Mouse (Mus musculus): ENCODE measurements at regions not wholly inside any gene's neighbourhood (a gene's known extent, or its start where the extent isn't known, plus 50 kb on each side); places are given as distances from the start of the nearest gene placed in this dataset.

- DNase-seq = no peak
Measured at GRCm38 (mm10) chr6:140172716-140173115, 131.5 kb upstream of the Plcz1 start.

- no peak for DNase-seq
Measured at GRCm38 (mm10) chr6:140169836-140170235, 128.6 kb upstream of the Plcz1 start.

- no peak for DNase-seq
Measured at GRCm38 (mm10) chr6:140167182-140167581, 125.9 kb upstream of the Plcz1 start.

GRCm38 (mm10) chr6:140162729-140163128, 121.5 kb upstream of the Plcz1 start:
- DNase-seq = no peak

- DNase-seq = no peak
Measured at GRCm38 (mm10) chr6:140161482-140161881, 120.2 kb upstream of the Plcz1 start.

GRCm38 (mm10) chr6:140160946-140161345, 119.7 kb upstream of the Plcz1 start:
- DNase-seq = no peak

- no peak for DNase-seq
Measured at GRCm38 (mm10) chr6:140158986-140159385, 117.7 kb upstream of the Plcz1 start.

- DNase-seq = no peak
Measured at GRCm38 (mm10) chr6:140157375-140157774, 116.1 kb upstream of the Plcz1 start.

- no peak for DNase-seq
Measured at GRCm38 (mm10) chr6:140152418-140153176, 111.3 kb upstream of the Plcz1 start.

- DNase-seq = no peak
Measured at GRCm38 (mm10) chr6:140148628-140149245, 107.5 kb upstream of the Plcz1 start.

GRCm38 (mm10) chr6:140148138-140148537, 106.9 kb upstream of the Plcz1 start:
- no peak for DNase-seq

- peak; percentile 82 for DNase-seq
Measured at GRCm38 (mm10) chr6:140147711-140148110, 106.5 kb upstream of the Plcz1 start.

GRCm38 (mm10) chr6:140133734-140134133, 92.5 kb upstream of the Plcz1 start:
- DNase-seq = no peak

GRCm38 (mm10) chr6:140126645-140127044, 85.4 kb upstream of the Plcz1 start:
- DNase-seq = no peak

- no peak for DNase-seq
Measured at GRCm38 (mm10) chr6:140114024-140114423, 72.8 kb upstream of the Plcz1 start.

- DNase-seq = no peak
Measured at GRCm38 (mm10) chr6:140112054-140112453, 70.8 kb upstream of the Plcz1 start.

- no peak for DNase-seq
Measured at GRCm38 (mm10) chr6:140108083-140108482, 66.8 kb upstream of the Plcz1 start.

GRCm38 (mm10) chr6:140107628-140108027, 66.4 kb upstream of the Plcz1 start:
- no peak for DNase-seq

GRCm38 (mm10) chr6:140106141-140106540, 64.9 kb upstream of the Plcz1 start:
- DNase-seq = peak; percentile 8

GRCm38 (mm10) chr6:140102043-140102442, 60.8 kb upstream of the Plcz1 start:
- DNase-seq = no peak

GRCm38 (mm10) chr6:140095416-140095815, 54.2 kb upstream of the Plcz1 start:
- DNase-seq = no peak

Data from adrenal gland, adult 2 months (tissue).